Mouse (Mus musculus) liver, adult (tissue): ENCODE measurements around the gene Calm1.

Source experiments
- GATA4 ChIP-seq: IDR thresholded peaks from 2 replicates; pipeline ENCODE4 v1.6.1; 2014; ENCODE audit warnings: mild to moderate bottlenecking, low read length; ENCODE audit not compliant: insufficient replicate concordance

Calm1 gene

DNA sequence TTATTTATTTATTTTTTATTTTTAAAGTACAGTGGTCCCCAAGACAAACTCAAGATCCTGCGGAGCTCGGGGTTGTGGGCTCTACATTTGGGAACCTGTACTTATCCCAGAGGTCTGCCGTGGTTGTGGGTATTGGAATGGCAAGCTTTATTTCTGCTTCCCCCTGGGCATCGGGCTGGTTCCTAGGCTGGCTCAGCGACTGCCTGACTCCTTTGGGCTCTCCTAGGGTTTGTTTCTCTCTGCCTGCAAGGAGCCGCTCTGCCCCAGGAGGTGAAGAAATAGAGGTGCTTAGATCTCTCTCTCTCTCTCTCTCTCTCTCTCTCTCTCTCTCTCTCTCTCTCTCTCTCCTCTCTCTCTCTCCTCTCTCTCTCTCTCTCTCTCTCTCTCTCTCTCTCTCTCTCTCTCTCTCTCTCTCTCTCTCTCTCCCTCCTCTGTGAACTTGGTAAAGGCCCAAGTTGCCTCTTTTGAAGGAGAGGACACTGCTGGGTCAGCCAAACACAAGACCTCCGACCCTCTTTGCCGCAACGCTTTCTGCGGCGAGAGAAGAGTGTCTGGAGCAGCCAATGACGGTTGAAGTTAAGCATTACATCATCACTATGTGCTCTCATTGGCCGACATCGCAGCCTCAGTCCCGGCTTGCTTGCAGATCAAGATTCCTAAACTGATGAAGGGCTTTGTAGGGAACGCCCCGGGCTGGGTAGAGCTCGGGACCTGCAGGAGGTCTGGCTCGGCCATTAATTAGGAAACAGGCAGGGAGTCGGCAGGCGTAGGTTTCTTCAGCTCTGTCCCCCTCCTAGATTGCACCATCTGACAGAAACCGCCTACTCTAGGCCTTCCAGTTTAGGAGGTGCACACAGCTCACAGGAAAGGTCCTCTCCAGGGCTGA lies 42.9 kb downstream of the Calm1 start:
- no peak for TF ChIP-seq GATA4

DNA sequence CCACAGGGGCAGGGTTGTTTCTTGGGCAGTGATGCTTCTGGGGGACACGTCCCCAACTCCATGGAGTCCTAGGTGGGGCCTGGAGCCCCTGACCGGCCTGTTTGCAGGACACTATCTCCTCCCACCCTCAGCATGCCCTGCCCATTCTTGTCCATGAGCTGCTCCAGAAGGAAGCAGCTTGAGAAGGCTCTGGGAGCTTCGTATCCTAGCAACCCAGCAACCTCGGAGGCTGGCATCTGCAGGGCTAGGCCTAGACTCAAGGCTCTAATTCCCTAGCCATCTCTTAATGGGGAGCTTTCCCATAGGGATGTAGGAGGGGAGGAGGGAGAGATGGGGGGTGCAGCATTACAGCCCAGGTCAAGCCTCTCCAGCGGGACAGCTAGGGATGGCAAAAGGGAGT lies 45.3 kb downstream of the Calm1 start:
- no peak for TF ChIP-seq GATA4

DNA sequence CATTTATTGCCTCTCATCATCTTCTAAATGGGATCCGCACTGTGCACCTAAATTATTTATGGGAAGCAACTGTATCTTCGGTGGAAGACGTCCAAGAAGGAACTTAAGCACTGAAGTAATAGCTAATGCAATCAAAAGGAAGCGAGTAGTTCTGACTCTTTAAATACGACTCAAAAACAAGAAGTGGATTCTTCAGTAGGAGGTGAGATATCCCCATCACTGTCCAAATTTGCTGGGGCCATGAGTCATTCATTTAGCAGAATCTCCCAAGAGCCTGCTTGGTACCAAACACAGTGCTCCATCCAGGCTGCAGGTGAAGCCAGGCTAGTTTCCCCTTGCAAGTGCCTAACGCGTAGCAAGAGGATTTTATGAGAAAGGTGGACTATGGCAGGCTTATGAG lies 49.9 kb downstream of the Calm1 start:
- TF ChIP-seq GATA4 = no peak

DNA sequence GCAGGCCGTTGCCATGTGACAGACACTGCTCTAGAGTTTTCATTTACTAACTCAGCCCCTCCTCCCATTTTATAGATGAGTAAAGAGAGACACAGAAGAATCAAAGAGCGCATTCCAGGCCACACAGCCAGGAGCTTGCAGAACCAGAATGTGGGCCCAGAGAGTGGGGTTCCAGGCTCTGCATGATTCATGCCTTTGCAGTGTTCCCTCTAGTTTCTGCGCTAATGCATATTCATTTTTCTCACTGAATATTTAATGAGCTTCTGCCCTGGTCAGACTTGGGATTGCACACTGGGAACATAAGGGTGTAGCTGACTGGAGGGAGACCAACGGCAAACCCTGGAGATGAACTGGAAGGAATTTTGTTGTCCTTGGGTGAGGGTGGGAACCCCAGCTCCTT lies 55.2 kb downstream of the Calm1 start:
- TF ChIP-seq GATA4 = no peak

DNA sequence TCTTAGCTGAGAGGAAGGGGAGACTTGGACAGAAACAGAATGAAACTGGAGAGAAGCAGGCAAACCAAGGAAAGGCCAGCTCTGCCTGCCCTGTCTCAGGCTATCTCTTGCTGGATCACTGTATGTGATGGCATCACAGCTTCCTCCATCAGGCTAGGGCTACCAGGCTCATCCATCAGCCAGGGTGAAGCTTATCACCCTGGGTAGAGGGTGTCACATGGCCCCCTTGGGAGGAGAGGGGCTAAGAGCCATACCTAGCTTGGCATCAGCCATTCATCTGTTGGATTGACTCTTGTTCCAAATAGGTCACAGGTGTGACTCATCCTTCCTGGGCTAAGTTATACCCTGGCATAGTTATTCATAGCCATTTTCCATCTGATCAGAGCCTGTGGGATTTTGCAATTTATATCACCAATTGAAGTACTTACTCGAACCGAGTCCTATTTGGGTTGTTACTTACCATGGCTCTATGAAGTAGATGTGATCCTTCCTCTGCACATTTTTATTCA lies 56.3 kb downstream of the Calm1 start:
- no peak for TF ChIP-seq GATA4

DNA sequence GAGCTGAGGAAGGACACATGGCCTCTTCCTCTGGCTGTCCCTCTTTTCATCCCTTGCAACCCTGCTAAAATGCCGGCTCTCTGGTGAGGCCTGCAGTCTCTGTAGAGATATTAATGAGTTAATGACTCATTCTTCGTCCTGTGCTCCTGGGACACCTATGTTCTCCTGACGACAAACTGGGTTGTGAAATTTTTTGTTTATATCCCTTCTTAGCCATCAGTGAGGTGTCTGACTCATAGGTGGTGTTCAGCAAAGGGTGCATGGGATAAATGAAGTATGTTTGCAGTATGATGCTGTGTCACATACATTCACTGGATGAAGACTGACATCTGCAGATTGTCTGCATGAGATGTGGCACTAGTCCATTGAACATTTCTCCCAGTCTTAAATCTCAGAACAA lies 58.5 kb downstream of the Calm1 start:
- TF ChIP-seq GATA4 = no peak
